Mouse (Mus musculus): Measurements from ENCODE around the gene Cped1.

Gene Cped1

DNA sequence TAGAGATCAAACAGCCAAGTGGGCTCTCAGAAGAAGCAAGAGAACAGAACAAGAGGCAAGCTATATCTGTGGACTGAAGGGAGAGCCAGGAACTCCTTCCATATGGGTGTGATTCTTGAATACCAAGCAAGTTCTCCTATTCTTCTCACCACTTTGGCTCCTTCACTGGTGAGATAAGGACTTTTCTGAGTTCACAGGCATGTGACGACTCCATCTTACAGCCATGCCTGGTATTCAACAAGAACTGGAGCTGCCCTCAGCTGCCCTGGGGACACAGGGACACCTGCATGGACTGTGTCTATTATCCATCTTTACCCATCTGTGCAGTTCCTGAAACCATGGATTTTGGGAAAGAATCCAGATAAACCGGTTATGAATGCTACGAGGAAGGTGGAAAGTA is 15.2 kb downstream of the Cped1 start:
- DNase-seq, result no peak

- no peak for DNase-seq
These were observed 15.7 kb downstream of the Cped1 start for GRCm38 (mm10) chr6:22001284-22001916.

GRCm38 (mm10) chr6:22002521-22003199 is 16.9 kb downstream of the Cped1 start:
- DNase-seq, result no peak

- no peak for DNase-seq
These were observed 17.5 kb downstream of the Cped1 start for GRCm38 (mm10) chr6:22003200-22003587.

- DNase-seq, result no peak
These were observed 18.3 kb downstream of the Cped1 start for GRCm38 (mm10) chr6:22003959-22004543.

DNA sequence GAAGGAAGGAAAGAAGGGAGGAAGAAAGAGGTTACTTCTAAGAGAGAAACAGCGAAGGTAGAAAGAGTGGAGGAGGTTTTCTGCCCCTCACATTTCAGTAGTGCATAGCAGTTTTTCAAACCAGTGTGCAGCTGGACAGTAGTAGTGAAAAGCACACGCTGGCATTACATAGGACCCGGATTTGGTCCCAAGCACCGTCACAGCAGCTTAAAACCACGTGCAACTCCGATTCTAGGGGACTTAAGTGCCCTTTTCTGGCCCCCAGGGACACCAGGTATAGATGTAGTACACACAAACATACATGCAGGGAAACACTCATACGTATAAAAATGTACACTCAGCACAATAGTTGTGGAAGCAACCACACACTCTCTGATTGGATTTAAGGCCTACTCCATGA is 22.6 kb downstream of the Cped1 start:
- DNase-seq, result no peak

GRCm38 (mm10) chr6:22010258-22010657 is 24.5 kb downstream of the Cped1 start:
- DNase-seq, result no peak

DNA sequence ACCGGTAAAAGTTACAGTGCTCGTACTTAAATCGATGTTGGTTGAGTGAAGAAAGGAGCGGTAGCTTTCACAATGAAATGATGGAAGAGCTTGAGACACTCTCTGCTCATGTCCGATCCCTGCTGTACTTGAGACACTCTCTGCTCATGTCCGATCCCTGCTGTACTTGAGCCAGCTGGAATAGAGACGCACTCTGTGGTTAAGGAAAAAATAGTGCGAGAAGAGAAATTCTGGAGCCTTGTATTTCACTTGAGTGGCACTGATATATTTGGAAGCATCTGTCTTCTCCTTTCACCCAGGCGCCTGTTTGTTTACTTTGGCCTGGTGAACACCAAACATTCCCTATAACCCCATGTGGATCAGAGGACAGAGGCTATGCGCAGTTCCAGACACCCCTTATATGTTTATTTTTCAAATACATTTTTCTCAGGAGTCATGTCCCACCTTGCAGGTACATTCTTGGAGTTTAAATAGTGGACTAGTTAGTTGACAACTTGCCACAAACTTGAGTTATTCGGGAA is 25.1 kb downstream of the Cped1 start:
- DNase-seq, result no peak

DNA sequence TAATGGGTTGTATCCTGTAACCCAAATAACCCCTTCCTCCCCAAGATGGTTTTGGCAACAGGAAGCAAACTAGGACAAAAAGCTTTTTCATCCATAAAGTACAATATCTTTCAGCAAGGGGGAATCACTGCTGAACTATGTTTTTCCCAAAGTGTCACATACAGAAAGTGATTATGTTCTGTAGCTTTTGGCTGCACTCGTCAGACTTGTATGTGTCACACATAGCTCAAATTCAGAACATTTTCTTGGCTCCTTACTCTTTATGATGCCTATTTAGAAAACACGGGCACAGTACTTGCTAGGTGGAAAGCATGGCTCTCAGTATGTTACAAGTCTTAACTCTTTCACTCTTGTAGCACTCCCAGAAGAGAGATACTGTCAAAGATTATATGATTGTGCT is 25.8 kb downstream of the Cped1 start:
- DNase-seq, result no peak

DNA sequence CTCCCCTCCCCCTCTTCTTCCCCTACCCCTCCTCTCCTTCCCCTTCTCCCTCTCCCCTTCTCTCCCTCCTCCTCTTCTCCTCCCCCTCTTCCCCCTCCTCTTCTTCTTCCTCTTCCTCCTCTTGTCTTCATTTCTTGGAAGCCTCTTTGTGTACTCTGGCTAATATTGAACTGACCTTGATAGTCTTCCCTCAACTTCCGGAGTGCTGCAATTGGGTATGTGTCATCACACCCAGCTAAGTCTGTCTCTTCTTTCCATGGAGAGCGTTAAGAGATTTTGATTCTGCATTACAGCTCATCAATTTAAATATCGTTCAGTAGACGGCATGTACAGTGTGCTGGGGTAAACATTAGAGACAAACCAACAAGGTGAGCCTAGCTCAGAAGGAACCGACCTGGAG is 26.4 kb downstream of the Cped1 start:
- DNase-seq, result no peak

DNA sequence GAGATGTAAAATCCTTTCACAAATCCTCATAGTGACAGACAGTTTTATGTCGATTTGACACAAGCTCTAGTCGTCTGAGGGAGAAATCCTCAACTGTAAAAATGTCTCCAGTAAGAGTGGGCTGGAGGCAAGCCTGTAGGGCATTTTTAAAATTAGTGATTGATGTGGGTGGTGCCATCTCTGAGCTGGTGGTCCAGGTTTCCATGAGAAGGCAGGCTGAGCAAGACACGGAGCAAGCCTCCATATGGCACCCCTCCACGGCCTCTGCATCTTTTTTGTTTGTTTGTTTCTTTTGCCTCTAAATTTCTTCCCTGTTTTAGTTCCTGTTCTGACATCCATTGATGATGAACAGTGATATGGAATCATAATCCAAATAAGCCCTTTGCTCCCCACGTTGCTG is 26.8 kb downstream of the Cped1 start:
- DNase-seq, result no peak

- no peak for DNase-seq
These were observed 27.7 kb downstream of the Cped1 start for GRCm38 (mm10) chr6:22013394-22013793.

- DNase-seq, result no peak
These were observed 28.7 kb downstream of the Cped1 start for GRCm38 (mm10) chr6:22014291-22014911.

DNA sequence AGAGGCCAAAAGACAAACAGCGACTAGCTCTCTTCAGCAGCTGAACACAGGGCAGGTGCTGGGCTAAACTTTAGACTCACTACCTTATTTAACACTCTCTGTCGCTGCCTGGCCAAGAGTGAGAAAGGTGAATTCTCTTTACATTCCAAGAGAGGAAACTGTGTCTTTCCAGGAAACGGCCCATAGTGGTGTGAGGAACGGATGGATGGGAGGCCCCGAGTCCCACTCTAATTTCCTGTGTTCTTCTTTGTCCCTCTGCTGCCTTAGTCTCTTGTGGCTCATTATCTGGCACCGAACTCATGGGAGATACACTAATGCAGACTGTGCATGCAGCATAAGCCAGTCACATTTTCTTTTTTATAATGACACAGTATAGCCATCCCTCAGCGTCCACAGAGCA is 31.9 kb downstream of the Cped1 start:
- no peak for DNase-seq

GRCm38 (mm10) chr6:22018768-22019445 is 33.2 kb downstream of the Cped1 start:
- DNase-seq, result no peak

- no peak for DNase-seq
These were observed 33.9 kb downstream of the Cped1 start for GRCm38 (mm10) chr6:22019637-22020036.

DNA sequence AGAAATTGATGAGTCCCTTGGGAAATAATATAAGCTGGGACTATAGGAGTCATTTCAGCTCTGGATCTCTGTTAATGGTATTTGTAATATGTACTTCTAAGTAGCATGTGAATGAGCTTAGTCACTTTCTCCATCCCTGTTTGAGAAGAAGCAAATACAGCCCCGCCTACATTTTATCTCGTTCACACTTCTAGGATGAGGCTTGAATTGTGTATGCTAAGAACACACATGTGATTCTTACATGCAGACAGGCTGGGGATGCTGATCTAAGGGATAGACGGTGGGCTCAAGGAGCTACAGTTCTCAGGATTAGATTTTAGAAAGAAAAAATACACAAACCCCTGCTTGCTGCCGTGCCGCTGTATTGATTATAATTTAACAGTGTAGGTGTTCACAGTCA is 35.0 kb downstream of the Cped1 start:
- no peak for DNase-seq

- no peak for DNase-seq
These were observed 35.6 kb downstream of the Cped1 start for GRCm38 (mm10) chr6:22021315-22021714.

DNA sequence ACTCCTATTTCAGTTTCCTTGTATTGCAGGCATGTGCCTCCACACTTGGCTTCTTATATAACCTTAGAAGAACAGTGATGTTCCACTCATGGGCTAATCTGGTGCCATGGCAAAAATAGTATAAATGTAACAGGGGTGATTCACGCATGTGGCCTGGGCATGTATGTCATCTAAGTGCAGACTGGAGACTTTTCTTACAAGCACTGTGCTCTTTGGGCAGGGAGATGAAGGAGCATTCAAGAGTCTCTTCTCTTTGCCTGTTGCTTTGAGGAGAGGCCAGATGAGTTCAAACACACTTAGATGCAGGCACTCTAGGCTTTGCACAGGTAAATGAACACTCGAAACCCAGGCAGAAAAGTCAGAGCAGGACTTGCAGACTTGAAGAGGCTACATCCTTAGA is 38.5 kb downstream of the Cped1 start:
- no peak for DNase-seq

- DNase-seq, result no peak
These were observed 40.1 kb downstream of the Cped1 start for GRCm38 (mm10) chr6:22025584-22026357.

DNA sequence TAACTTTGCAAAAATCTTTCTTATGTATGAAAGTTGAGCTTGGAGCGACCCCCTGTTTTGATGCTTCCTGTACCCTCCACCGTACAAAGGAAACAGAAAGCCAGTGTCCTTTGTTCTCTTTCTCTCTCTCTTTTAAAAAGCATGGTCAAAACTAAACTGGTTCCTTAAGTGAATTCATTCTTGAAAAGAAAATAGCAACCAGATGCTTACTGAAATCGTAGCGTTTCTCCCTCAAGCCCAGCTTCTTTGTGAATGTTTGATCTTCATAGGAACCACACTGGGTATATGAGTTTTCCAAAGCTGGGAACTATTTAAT is 40.6 kb downstream of the Cped1 start:
- no peak for DNase-seq

GRCm38 (mm10) chr6:22026761-22027594 is 41.3 kb downstream of the Cped1 start:
- no peak for DNase-seq
